ENCODE assay signal across 21 mouse cellular contexts in the genomic region with DNA sequence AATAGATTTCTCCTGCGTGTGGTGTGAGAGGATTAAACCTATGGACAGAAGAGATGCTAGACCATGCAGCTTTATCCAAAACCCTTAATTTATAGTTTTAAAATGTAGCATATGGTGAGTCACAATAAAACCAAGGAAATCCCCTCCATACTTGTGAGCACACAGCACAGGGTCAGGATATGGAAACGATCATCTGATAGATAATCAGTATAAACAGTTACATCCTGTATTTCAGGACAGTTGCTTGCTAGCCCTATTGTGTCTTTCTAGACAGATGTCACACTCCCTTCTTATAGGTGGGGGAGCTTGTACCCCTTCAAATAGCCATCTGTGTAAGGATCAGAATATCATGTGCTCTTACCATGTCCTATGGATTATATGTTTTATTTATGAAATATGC.
DNase-seq lines count a peak whose midpoint lies in the region; ATAC-seq and TF ChIP-seq lines count a peak whose summit lies in the region.
"Had no signal": no experiment of that assay in that cellular context is flagged by ENCODE, and none has a peak within 500 bp of the region (broad histone marks: within the 10 kb centered on the region; RNA-seq: fewer than 3 reads in every experiment).

No protein-coding gene starts in this region.

- no peaks in the 10 kb centered on the region for H3K4me1 ChIP-seq in lung, postnatal 0 days (ENCODE audit: insufficient read depth, low read depth, low read length)
- H3K4me1 ChIP-seq in lung, adult 2 months (ENCODE audit: control insufficient read depth, insufficient read depth, low read length) = no peaks in the 10 kb centered on the region
- H3K4me1 ChIP-seq in liver, embryonic 16.5 days (ENCODE audit: control insufficient read depth, low read depth, low read length) = peaks cover 2% of the 10 kb centered on the region
- no peaks in the 10 kb centered on the region for H3K4me1 ChIP-seq in limb, embryonic 10.5 days
- no peaks in the 10 kb centered on the region for H3K4me1 ChIP-seq in intestine, embryonic 16.5 days (ENCODE audit: control insufficient read depth, insufficient read depth, low read length)
- H3K4me1 ChIP-seq: embryonic facial prominence, embryonic 13.5 days; midbrain, embryonic 12.5 days; neural tube, embryonic 12.5 days had no signal

- no peak for TF ChIP-seq CTCF in lung, postnatal 0 days (IDR thresholded peaks at IDR 0.05)
- no peak for TF ChIP-seq CTCF in lung, adult 2 months (IDR thresholded peaks at IDR 0.05; ENCODE audit: insufficient read depth, low read length)

- H3K9ac ChIP-seq in lung, postnatal 0 days (replicated peaks; ENCODE audit: low read depth) = no peak overlapping the region
- no peak overlapping the region for H3K9ac ChIP-seq in liver, embryonic 16.5 days (ENCODE audit: low read depth, low read length)
- no peak overlapping the region for H3K9ac ChIP-seq in intestine, embryonic 16.5 days (ENCODE audit: low read depth, low read length)
- H3K9ac ChIP-seq: embryonic facial prominence, embryonic 13.5 days; midbrain, embryonic 12.5 days; neural tube, embryonic 12.5 days had no signal

- no peaks in the 10 kb centered on the region for H3K36me3 ChIP-seq in lung, postnatal 0 days (ENCODE audit: insufficient read depth, low read length)
- H3K36me3 ChIP-seq in liver, embryonic 16.5 days (ENCODE audit: control insufficient read depth, insufficient read depth) = no peaks in the 10 kb centered on the region
- H3K36me3 ChIP-seq in limb, embryonic 10.5 days = no peaks in the 10 kb centered on the region
- H3K36me3 ChIP-seq in intestine, embryonic 16.5 days (ENCODE audit: control insufficient read depth, insufficient read depth, low read length) = no peaks in the 10 kb centered on the region
- H3K36me3 ChIP-seq: embryonic facial prominence, embryonic 13.5 days; midbrain, embryonic 12.5 days; neural tube, embryonic 12.5 days had no signal

- DNase-seq in lung, postnatal 0 days (ENCODE audit: low spot score) = no peak
- DNase-seq in lung, adult 2 months = no peak
- no peak for DNase-seq in limb, embryonic 10.5 days (ENCODE audit: low spot score)
- DNase-seq in layer of hippocampus, postnatal 10 days (ENCODE audit: low spot score in 2 of 2) = no peak
- DNase-seq: adrenal gland, postnatal 10 days; cerebellum, adult 9-10 months; gastrocnemius, postnatal 14 days; heart, postnatal 10 days; kidney, adult 9 months; kidney, postnatal 36 days; lung, postnatal 10 days; thymus, postnatal 14 days had no signal

- no peaks in the 10 kb centered on the region for H3K27me3 ChIP-seq in lung, postnatal 0 days (replicated peaks; ENCODE audit: insufficient read depth, low read length)
- H3K27me3 ChIP-seq in liver, embryonic 16.5 days (ENCODE audit: control insufficient read depth, insufficient read depth, low read depth, low read length) = no peaks in the 10 kb centered on the region
- no peaks in the 10 kb centered on the region for H3K27me3 ChIP-seq in limb, embryonic 10.5 days (ENCODE audit: low read depth, poor library complexity, severe bottlenecking)
- no peaks in the 10 kb centered on the region for H3K27me3 ChIP-seq in intestine, embryonic 16.5 days (replicated peaks; ENCODE audit: control insufficient read depth, insufficient read depth, low read length)
- H3K27me3 ChIP-seq: embryonic facial prominence, embryonic 13.5 days; midbrain, embryonic 12.5 days; neural tube, embryonic 12.5 days had no signal

- TF ChIP-seq POLR2A in lung, adult 2 months (IDR thresholded peaks at IDR 0.05; ENCODE audit: borderline replicate concordance, extremely low read depth, low read depth, low read length) = no peak

- H3K27ac ChIP-seq in lung, postnatal 0 days (ENCODE audit: low read length) = no peak overlapping the region
- no peak overlapping the region for H3K27ac ChIP-seq in liver, embryonic 16.5 days (ENCODE audit: low read length)
- no peak overlapping the region for H3K27ac ChIP-seq in limb, embryonic 10.5 days
- no peak overlapping the region for H3K27ac ChIP-seq in intestine, embryonic 16.5 days (ENCODE audit: low read length)
- H3K27ac ChIP-seq: embryonic facial prominence, embryonic 13.5 days; midbrain, embryonic 12.5 days; neural tube, embryonic 12.5 days had no signal

- no peak overlapping the region for H3K4me2 ChIP-seq in lung, postnatal 0 days (replicated peaks; ENCODE audit: low read depth, low read length)
- H3K4me2 ChIP-seq in liver, embryonic 16.5 days (ENCODE audit: low read depth, low read length) = peak overlapping the region; percentile 36; the same call in 1 of the 2 replicates
- H3K4me2 ChIP-seq in intestine, embryonic 16.5 days (ENCODE audit: low read depth, low read length) = no peak overlapping the region
- H3K4me2 ChIP-seq: embryonic facial prominence, embryonic 13.5 days; heart, embryonic 11.5 days; midbrain, embryonic 12.5 days; neural tube, embryonic 12.5 days had no signal

- 0 out of 2 replicates have a peak, but pooled peaks have one; percentile 21 for TF ChIP-seq EP300 in lung, postnatal 0 days (IDR thresholded peaks at IDR 0.05)

- 53% methylated on average over 2 of the region's 2 CpGs for WGBS in lung, postnatal 0 days
- whole genome bisulfite sequencing in lung, adult 2 months = 44% methylated on average over 2 of the region's 2 CpGs
- WGBS in liver, embryonic 16.5 days (ENCODE audit: insufficient replicate concordance) = 22% methylated on average over 2 of the region's 2 CpGs
- 88% methylated on average over 2 of the region's 2 CpGs for WGBS in limb, embryonic 10.5 days
- 64% methylated on average over 2 of the region's 2 CpGs for WGBS in intestine, embryonic 16.5 days

- H3K4me3 ChIP-seq in lung, postnatal 0 days (ENCODE audit: low read depth, low read length) = no peak overlapping the region
- no peak overlapping the region for H3K4me3 ChIP-seq in lung, adult 2 months (replicated peaks; ENCODE audit: extremely low read depth, low read depth, low read length)
- no peak overlapping the region for H3K4me3 ChIP-seq in liver, embryonic 16.5 days (ENCODE audit: low read depth, low read length)
- H3K4me3 ChIP-seq in limb, embryonic 10.5 days = no peak overlapping the region
- no peak overlapping the region for H3K4me3 ChIP-seq in intestine, embryonic 16.5 days (ENCODE audit: low read length)
- H3K4me3 ChIP-seq: embryonic facial prominence, embryonic 13.5 days; midbrain, embryonic 12.5 days; neural tube, embryonic 12.5 days had no signal

- H3K9me3 ChIP-seq in lung, postnatal 0 days (ENCODE audit: low read length) = no peaks in the 10 kb centered on the region
- H3K9me3 ChIP-seq in liver, embryonic 16.5 days (replicated peaks; ENCODE audit: control insufficient read depth, low read length) = no peaks in the 10 kb centered on the region
- no peaks in the 10 kb centered on the region for H3K9me3 ChIP-seq in limb, embryonic 10.5 days (replicated peaks)
- H3K9me3 ChIP-seq in intestine, embryonic 16.5 days (ENCODE audit: control insufficient read depth, low read length) = no peaks in the 10 kb centered on the region
- H3K9me3 ChIP-seq: embryonic facial prominence, embryonic 13.5 days; midbrain, embryonic 12.5 days; neural tube, embryonic 12.5 days had no signal

- no peak for ATAC-seq in lung, postnatal 0 days
- ATAC-seq in granulocyte monocyte progenitor cell, adult 5-6 weeks (replicated peaks; ENCODE audit: poor library complexity, severe bottlenecking) = peak; percentile 44
- no peak for ATAC-seq in liver, embryonic 16.5 days (ENCODE audit: low read depth)
- no peak for ATAC-seq in intestine, embryonic 16.5 days
- ATAC-seq: forebrain, embryonic 14.5 days; Patski had no signal
